Mouse (Mus musculus) intestine, postnatal 0 days (tissue): ENCODE measurements around the gene R3hdm2. TPM values are rescaled to one million over a fixed set of nuclear protein-coding genes. Genes with fewer than 3 reads are reported as not detected.
A peak's percentile ranks its signal among the peaks of the same experiment; 100 is the strongest.

ENCODE experiments used
- ATAC-seq: fragments of 200-750 bp; cut with Nextera tagmentation; 2 replicates; pipeline ENCODE4 v1.8.0; 2017; ENCODE audit warnings: mild to moderate bottlenecking, moderate TSS enrichment, moderate library complexity
- H3K27ac ChIP-seq: fragments of 300-500 bp; sonication (generic); 2 replicates; pipeline ENCODE4 v1.5.1; 2014; ENCODE audit warnings: mild to moderate bottlenecking, low read depth, low read length, moderate library complexity
- H3K27me3 ChIP-seq: fragments of 300-500 bp; sonication (generic); replicated peaks from 2 replicates; pipeline ENCODE4 v1.6.1; 2014; ENCODE audit warnings: low read length, mixed read lengths; ENCODE audit not compliant: control insufficient read depth, insufficient read depth
- H3K36me3 ChIP-seq: fragments of 300-500 bp; sonication (generic); 2 replicates; pipeline ENCODE4 v1.6.1; 2014; ENCODE audit warnings: mild to moderate bottlenecking, moderate library complexity; ENCODE audit not compliant: control insufficient read depth, insufficient read depth
- H3K4me1 ChIP-seq: fragments of 300-500 bp; sonication (generic); replicated peaks from 2 replicates; pipeline ENCODE4 v1.6.1; 2014; ENCODE audit warnings: antibody characterized with exemption, low read length, mixed read lengths; ENCODE audit not compliant: control insufficient read depth, insufficient read depth
- H3K4me2 ChIP-seq: fragments of 300-500 bp; sonication (generic); replicated peaks from 2 replicates; pipeline ENCODE4 v1.6.1; 2014; ENCODE audit warnings: low read depth, mild to moderate bottlenecking, moderate library complexity
- H3K4me3 ChIP-seq: fragments of 300-500 bp; sonication (generic); 2 replicates; pipeline ENCODE4 v1.5.1; 2014; ENCODE audit warnings: low read depth, low read length
- H3K9ac ChIP-seq: fragments of 300-500 bp; sonication (generic); 2 replicates; pipeline ENCODE4 v1.6.1; 2014; ENCODE audit warnings: mild to moderate bottlenecking, low read depth, low read length
- H3K9me3 ChIP-seq: fragments of 300-500 bp; sonication (generic); 2 replicates; pipeline ENCODE4 v1.6.1; 2016; ENCODE audit warnings: mixed run types; ENCODE audit not compliant: control insufficient read depth
- CTCF ChIP-seq: sonication (generic); IDR thresholded peaks from 2 replicates; pipeline ENCODE4 v1.5.1; 2016; ENCODE audit warnings: low read depth, mild to moderate bottlenecking, control low read depth, antibody characterized with exemption, moderate library complexity
- WGBS: fragments of 180-500 bp; shearing (Covaris S2); extraction: QIAGEN DNeasy Blood & Tissue Kit; methylation state at CpG from one replicate; pipeline ENCODE4 v1.1.7; 2014; 5-methylcytosine and 5-hydroxymethylcytosine counted together
- polyA plus RNA-seq: library from polyadenylated mRNA; unstranded; fragments of >200 nt; fragmentation: Nextera tagmentation; extraction: Ambion mirVana; gene quantifications from 2 replicates; pipeline ENCODE4 v1.2.1, GENCODE M21; 2015

R3hdm2 gene
- polyA plus RNA-seq, 1 experiment from 2014 or later = 19.4 TPM

DNA sequence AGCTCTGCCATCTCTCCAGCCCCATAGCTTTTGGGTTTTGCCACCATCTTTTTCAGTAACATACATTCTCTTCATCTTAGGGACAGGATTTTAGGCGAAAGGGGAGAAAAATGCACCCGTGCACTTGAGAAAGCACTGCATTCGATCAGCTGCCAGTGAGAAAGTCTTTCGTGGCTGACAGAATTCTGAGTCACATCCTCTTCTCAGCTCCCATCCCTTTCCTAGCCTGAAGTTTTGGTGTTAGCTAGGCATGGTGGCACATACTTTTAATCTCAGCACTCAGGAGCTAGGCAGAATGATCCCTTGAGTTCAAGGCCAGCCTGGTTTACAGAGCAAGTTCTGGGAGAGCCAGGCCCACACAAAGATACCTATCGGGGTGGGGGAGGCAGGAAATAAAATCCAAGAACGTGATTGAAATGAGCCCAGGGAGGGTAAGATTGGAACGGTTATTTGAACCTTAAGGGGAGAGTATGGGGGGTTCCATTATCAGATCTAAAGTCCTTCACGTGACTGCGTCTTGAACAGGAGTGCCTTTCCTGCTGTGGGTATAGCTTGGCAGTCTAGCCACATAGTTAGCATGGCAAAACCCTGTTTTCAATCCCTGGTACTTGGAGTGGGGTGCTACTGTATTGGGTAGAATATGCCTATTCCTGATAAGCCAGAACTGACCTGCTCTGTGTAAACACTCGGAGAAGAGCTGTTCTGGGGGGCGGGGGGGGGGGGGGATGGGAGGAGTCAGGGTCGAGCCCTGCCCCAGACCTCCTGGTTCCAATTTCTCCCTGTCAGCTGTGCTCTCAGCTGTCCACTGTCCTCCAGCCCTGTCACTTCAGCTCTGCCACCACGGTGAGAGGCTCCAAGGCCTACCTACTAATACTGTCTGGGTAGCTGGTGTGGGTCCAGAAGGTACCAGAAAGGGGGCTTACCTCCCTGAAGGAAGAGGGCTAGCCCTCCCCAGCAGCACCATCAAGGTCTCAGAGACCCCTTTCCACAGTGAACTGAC is 121.1 kb downstream of the R3hdm2 start, which contains the start of gene Stac3:
Gene Stac3, plus strand, starts transcription at position 793 of the 1,000 bp plus-strand sequence.
- ATAC-seq = no peak

DNA sequence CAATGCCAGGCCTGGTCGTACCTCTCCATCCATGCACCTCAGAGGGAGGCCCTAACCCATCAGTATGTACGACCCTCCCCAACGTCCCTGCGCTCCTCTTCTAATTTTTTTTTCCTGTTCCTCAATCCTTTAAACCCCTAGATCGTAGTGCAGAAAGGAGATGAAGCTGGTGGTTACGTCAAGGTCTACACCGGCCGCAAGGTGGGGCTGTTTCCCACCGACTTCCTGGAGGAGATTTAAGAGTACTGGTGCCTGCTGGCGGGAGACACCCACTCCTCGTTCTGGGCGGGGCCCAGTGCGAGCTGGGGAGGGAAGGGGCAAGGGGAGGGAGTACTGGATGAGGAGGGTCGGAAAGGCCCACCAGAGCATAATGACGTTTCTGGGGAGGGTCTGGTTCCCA is 128.1 kb downstream of the R3hdm2 start:
- peak; percentile 85 for TF ChIP-seq CTCF
- no peak overlapping the region for H3K9ac ChIP-seq
- H3K4me2 ChIP-seq = peak overlapping the region; percentile 81
- 6% methylated on average over 15 of the region's 15 CpGs for WGBS
- no peak; the same call in 1 of the 2 replicates for ATAC-seq
- no peaks in the 10 kb centered on the region for H3K9me3 ChIP-seq
- H3K4me1 ChIP-seq = peaks cover 12% of the 10 kb centered on the region; the same call in 1 of the 2 replicates
- peaks cover 48% of the 10 kb centered on the region for H3K27me3 ChIP-seq
- no peak overlapping the region for H3K4me3 ChIP-seq
- no peak overlapping the region for H3K27ac ChIP-seq
- no peaks in the 10 kb centered on the region; the same call in 1 of the 2 replicates for H3K36me3 ChIP-seq

More for the DNA sequence above, 121.1 kb downstream of the R3hdm2 start, which contains the start of gene Stac3:
- no peak for TF ChIP-seq CTCF
- Histone ChIP-seq H3K4me1 (no peaks in the 10 kb centered on the region), H3K9ac (no peak within 1 kb of the TSS), H3K27ac (no peak within 1 kb of the TSS), H3K4me2 (no peak within 1 kb of the TSS), H3K27me3 (no peaks in the 10 kb centered on the region), H3K4me3 (no peak within 1 kb of the TSS), H3K9me3 (no peaks in the 10 kb centered on the region), H3K36me3 (peaks cover 35% of the 10 kb centered on the region)
- WGBS = 62% methylated on average over 13 of the region's 13 CpGs

DNA sequence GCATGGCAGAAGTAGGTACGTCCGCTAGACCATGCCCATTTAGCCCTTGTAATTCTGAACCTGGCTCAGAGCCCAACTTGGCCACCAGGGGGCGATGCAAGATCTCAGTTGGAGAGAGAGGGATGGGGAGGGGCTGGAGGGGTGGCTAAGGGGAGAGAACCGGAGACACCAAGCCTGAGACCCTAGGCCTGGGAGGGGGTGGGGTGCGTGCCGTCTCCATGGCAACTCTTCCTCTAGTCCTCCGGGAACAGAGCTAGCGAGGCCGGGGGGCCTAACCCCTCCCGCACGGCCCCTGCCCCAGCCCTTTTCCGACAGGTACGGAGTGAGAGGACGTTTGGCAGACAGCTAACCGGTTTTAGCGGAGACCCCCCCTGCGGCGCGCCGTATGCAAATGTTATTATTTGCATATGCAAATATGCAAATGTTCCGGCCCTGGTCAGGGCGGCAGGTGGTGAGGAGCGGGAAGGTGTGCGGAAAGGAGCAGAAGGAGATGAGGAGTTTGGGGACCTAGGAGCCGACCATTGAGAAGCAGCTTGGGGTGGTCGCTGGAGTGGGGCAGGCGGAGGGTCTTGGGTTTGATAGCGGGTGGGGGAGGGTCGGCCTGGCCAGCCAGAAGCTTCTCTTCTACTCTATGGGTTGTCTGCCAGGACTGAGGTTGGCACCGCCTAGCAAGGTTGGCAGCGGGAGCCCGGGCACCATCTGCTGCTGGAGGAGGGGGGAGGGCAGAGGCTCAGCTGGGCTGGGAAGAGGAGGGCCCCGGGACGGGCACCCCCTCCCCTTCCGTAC is 129.1 kb downstream of the R3hdm2 start:
- Histone ChIP-seq H3K27ac (no peak overlapping the region), H3K9me3 (no peaks in the 10 kb centered on the region), H3K9ac (no peak overlapping the region), H3K36me3 (no peaks in the 10 kb centered on the region), H3K27me3 (peaks cover 58% of the 10 kb centered on the region), H3K4me1 (peaks cover 13% of the 10 kb centered on the region), H3K4me2 (peak overlapping the region; percentile 81), H3K4me3 (peak overlapping the region; percentile 43)
- WGBS = 1% methylated on average over 35 of the region's 35 CpGs
- peak; percentile 91 for TF ChIP-seq CTCF
- peak; percentile 31; the same call in 1 of the 2 replicates for ATAC-seq

DNA sequence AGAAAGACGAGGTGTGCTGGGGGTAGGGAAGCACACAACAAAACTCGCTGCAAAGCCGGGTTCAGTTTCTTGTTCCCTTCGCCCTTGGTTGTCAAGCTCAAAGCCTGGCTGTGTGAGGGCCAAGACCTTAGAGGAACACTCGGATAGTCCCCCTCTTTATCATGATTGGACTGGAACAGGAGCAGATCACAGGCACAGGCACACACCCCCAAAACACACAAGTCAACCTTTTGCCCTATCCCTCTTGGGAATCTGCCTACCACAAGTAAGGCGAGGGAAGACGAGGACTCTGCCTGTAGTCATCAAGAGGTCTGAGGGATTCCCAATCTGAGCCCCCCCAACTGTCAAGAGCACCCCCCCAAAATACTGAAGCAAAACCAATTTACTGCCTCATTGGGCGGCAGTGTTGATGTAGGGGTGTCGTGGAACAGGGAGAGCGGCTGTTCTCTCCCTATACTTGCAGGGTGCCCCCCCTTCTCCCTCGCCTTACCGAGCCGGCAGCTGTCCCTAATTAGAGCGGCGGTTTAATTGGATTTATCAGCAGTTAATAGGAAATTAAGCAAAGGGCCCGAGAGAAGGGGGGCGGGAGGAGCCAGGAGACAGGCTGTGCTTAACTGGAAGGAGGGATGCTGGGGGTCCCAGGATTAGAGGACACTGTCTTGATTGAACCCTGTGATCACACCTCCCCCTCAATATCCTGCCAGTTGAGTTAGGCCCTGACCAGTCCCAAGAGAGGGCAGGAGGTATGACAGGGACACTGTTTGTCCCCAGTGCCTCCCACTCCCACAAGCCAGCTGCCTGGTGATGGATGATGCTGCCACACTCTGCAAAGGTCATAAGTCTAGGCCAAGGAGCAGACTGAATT is 129.9 kb downstream of the R3hdm2 start:
- H3K4me2 ChIP-seq = peak overlapping the region; percentile 81
- no peaks in the 10 kb centered on the region for H3K9me3 ChIP-seq
- H3K27me3 ChIP-seq = peaks cover 60% of the 10 kb centered on the region
- no peak for ATAC-seq
- 29% methylated on average over 17 of the region's 17 CpGs for WGBS
- peaks cover 13% of the 10 kb centered on the region for H3K4me1 ChIP-seq
- H3K9ac ChIP-seq = no peak overlapping the region
- H3K36me3 ChIP-seq = no peaks in the 10 kb centered on the region
- TF ChIP-seq CTCF = no peak
- H3K4me3 ChIP-seq = peak overlapping the region; percentile 43
- no peak overlapping the region for H3K27ac ChIP-seq

DNA sequence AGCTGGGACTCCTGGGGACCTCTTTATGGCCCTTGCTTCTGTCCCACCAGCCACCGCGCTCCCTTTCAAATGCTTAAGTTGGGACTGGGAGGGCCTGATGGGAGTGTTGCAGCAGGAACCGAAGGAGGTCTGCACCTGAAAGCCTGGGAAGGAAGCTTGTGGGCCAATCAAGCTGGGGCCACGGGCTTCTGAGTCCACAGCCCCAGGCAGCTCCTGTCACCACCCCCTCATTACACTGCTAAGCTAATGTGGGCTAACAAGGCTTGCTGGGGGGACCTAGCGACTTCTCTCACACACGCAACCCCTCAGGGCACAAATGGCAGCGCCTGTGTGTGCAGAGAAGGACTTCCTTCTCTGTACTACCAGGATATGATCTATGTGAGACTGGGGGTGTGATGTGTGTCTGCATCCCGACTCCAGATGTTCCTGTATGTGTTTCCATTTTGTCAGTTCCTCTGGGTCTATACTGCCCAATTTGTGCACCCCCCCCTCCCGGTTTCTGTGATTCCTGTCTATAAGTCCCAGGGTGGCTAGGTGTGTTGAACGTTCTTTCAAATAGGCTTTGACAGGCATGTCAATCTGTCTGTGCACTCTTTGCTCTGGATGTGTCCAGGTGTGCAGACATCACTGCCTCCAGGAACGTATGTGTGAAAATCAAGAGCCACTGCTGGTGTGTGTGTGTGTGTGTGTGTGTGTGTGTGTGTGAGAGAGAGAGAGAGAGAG is 130.9 kb downstream of the R3hdm2 start:
- Histone ChIP-seq H3K4me3 (peak overlapping the region; percentile 53), H3K4me2 (peak overlapping the region; percentile 96; the same call in 1 of the 2 replicates), H3K4me1 (peaks cover 15% of the 10 kb centered on the region), H3K27ac (no peak overlapping the region), H3K36me3 (no peaks in the 10 kb centered on the region), H3K27me3 (peaks cover 60% of the 10 kb centered on the region), H3K9me3 (no peaks in the 10 kb centered on the region), H3K9ac (no peak overlapping the region)
- 27% methylated on average over 11 of the region's 11 CpGs for WGBS
- ATAC-seq = no peak
- no peak for TF ChIP-seq CTCF
